Mouse (Mus musculus) forebrain, embryonic 16.5 days (tissue): ENCODE results near the gene Myt1l. TPM values are rescaled to one million over a fixed set of nuclear protein-coding genes. Genes with fewer than 3 reads are reported as not detected.

Experiments
- ATAC-seq: fragments of 200-750 bp; cut with Nextera tagmentation; 2 replicates; pipeline ENCODE4 v1.8.0; 2017; ENCODE audit warnings: mild to moderate bottlenecking, moderate library complexity
- H3K27ac ChIP-seq: fragments of 300-500 bp; sonication (generic); 2 replicates; pipeline ENCODE4 v1.5.1; 2014; ENCODE audit warnings: low read length, control low read depth
- H3K27me3 ChIP-seq: fragments of 300-500 bp; sonication (generic); replicated peaks from 2 replicates; pipeline ENCODE4 v1.6.1; 2014; ENCODE audit warnings: low read length; ENCODE audit not compliant: control insufficient read depth, insufficient read depth
- H3K36me3 ChIP-seq: fragments of 300-500 bp; sonication (generic); 2 replicates; pipeline ENCODE4 v1.6.1; 2014; ENCODE audit not compliant: control insufficient read depth, insufficient read depth
- H3K4me1 ChIP-seq: fragments of 300-500 bp; sonication (generic); replicated peaks from 2 replicates; pipeline ENCODE4 v1.6.1; 2014; ENCODE audit warnings: low read length; ENCODE audit not compliant: control insufficient read depth, insufficient read depth
- H3K4me2 ChIP-seq: fragments of 300-500 bp; sonication (generic); 2 replicates; pipeline ENCODE4 v1.6.1; 2014; ENCODE audit warnings: mild to moderate bottlenecking, low read length, control low read depth
- H3K4me3 ChIP-seq: fragments of 300-500 bp; sonication (generic); replicated peaks from 2 replicates; pipeline ENCODE4 v1.5.1; 2014; ENCODE audit warnings: mild to moderate bottlenecking, low read length, control low read depth
- H3K9ac ChIP-seq: fragments of 300-500 bp; sonication (generic); replicated peaks from 2 replicates; pipeline ENCODE4 v1.6.1; 2014; ENCODE audit warnings: low read depth, low read length, control low read depth
- H3K9me3 ChIP-seq: fragments of 300-500 bp; sonication (generic); 2 replicates; pipeline ENCODE4 v1.6.1; 2016; ENCODE audit warnings: low read length; ENCODE audit not compliant: control insufficient read depth
- WGBS: fragments of 180-500 bp; shearing (Covaris S2); extraction: QIAGEN DNeasy Blood & Tissue Kit; methylation state at CpG from one replicate; pipeline ENCODE4 v1.1.7; 2014; 5-methylcytosine and 5-hydroxymethylcytosine counted together
- polyA plus RNA-seq: library from polyadenylated mRNA; unstranded; fragments of >200 nt; fragmentation: Nextera tagmentation; extraction: Ambion mirVana; gene quantifications from 2 replicates; pipeline ENCODE4 v1.2.1, GENCODE M21; 2015

The Myt1l gene
- polyA plus RNA-seq, 1 experiment from 2014 or later = 316 TPM

DNA sequence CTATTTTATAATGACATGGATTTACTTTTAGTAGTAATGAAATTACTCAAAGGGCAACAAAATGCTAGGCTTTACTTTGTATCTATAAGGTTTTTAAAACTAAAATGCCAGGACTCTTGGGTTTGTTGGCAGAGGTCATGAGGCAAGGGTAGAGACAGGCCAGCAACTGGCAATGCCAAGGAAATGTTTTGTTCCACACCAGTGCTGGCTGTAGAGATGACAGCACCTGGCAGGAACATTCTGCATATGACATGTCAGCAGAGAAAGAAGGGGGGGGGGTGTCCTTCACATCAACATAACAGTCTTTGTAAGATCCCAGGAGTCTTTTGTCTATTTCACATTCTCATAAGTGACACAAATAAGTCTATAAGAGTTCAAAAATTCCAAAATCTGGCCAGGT, 302.4 kb downstream of the Myt1l start:
- H3K4me2 ChIP-seq = no peak overlapping the region
- H3K9ac ChIP-seq = no peak overlapping the region
- peaks cover 8% of the 10 kb centered on the region; the same call in 1 of the 2 replicates for H3K4me1 ChIP-seq
- H3K4me3 ChIP-seq = no peak overlapping the region
- H3K27ac ChIP-seq = no peak overlapping the region
- H3K9me3 ChIP-seq = no peaks in the 10 kb centered on the region
- H3K27me3 ChIP-seq = no peaks in the 10 kb centered on the region
- no peak for ATAC-seq
- H3K36me3 ChIP-seq = peaks cover 12% of the 10 kb centered on the region

GRCm38 (mm10) chr12:29831356-29831755, 303.2 kb downstream of the Myt1l start:
- Histone ChIP-seq H3K9me3 (no peaks in the 10 kb centered on the region), H3K4me2 (no peak overlapping the region), H3K4me1 (peaks cover 14% of the 10 kb centered on the region), H3K36me3 (peaks cover 12% of the 10 kb centered on the region), H3K27me3 (no peaks in the 10 kb centered on the region), H3K9ac (no peak overlapping the region), H3K27ac (peak overlapping the region; percentile 52), H3K4me3 (no peak overlapping the region)
- peak; percentile 87 for ATAC-seq
- WGBS = 38% methylated on average over 11 of the region's 11 CpGs

DNA sequence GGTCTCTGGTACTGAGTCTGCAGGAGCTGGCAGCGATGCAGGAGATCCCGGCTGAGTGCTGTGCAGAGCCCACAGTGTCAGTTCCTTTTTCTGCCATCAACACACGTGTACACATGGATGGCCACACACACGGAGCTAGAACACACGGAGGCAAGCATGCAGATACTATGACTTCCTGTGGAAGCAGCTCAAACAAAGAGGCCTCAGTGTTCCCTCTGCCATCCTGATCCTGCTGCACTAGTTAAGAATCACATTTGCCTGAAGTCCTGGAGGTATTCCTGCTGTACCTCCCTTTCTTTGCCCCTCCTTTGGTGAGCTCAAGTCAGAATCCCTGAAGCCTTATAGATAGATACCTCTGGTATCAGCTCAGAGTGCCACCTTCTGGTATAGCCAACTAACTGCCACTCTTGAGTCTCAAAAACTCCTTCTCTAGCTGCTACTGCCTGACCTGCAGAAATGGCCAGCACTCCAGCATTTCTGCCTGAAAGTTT, 309.2 kb downstream of the Myt1l start:
- Histone ChIP-seq H3K4me2 (no peak overlapping the region), H3K4me3 (no peak overlapping the region), H3K27me3 (no peaks in the 10 kb centered on the region), H3K4me1 (peaks cover 14% of the 10 kb centered on the region), H3K36me3 (peaks cover 9% of the 10 kb centered on the region), H3K9me3 (no peaks in the 10 kb centered on the region), H3K27ac (no peak overlapping the region; the same call in 1 of the 2 replicates), H3K9ac (no peak overlapping the region)
- ATAC-seq = peak; percentile 86
- 63% methylated on average over 5 of the region's 5 CpGs for whole genome bisulfite sequencing

GRCm38 (mm10) chr12:29838421-29838820, 310.2 kb downstream of the Myt1l start:
- ATAC-seq = no peak
- H3K4me1 ChIP-seq = peaks cover 14% of the 10 kb centered on the region
- H3K4me2 ChIP-seq = no peak overlapping the region
- no peak overlapping the region for H3K27ac ChIP-seq
- 95% methylated on average over 7 of the region's 7 CpGs for WGBS
- no peak overlapping the region for H3K9ac ChIP-seq
- no peak overlapping the region for H3K4me3 ChIP-seq
- peaks cover 10% of the 10 kb centered on the region for H3K36me3 ChIP-seq
- H3K27me3 ChIP-seq = no peaks in the 10 kb centered on the region
- H3K9me3 ChIP-seq = no peaks in the 10 kb centered on the region

GRCm38 (mm10) chr12:29849936-29850335, 321.8 kb downstream of the Myt1l start:
- Histone ChIP-seq H3K4me1 (peaks cover 7% of the 10 kb centered on the region), H3K9ac (no peak overlapping the region), H3K4me3 (no peak overlapping the region), H3K27ac (no peak overlapping the region), H3K9me3 (no peaks in the 10 kb centered on the region), H3K27me3 (no peaks in the 10 kb centered on the region), H3K4me2 (no peak overlapping the region), H3K36me3 (peaks cover 28% of the 10 kb centered on the region; the same call in 1 of the 2 replicates)
- WGBS = 79% methylated on average over 3 of the region's 3 CpGs
- ATAC-seq = no peak

GRCm38 (mm10) chr12:29854151-29854585, 326.0 kb downstream of the Myt1l start:
- Histone ChIP-seq H3K27me3 (no peaks in the 10 kb centered on the region), H3K4me3 (no peak overlapping the region), H3K9ac (no peak overlapping the region), H3K27ac (peak overlapping the region; percentile 45), H3K9me3 (no peaks in the 10 kb centered on the region), H3K36me3 (peaks cover 32% of the 10 kb centered on the region), H3K4me1 (peaks cover 7% of the 10 kb centered on the region), H3K4me2 (no peak overlapping the region)
- no peak; the same call in 1 of the 2 replicates for ATAC-seq
- 47% methylated on average over 9 of the region's 9 CpGs for WGBS

DNA sequence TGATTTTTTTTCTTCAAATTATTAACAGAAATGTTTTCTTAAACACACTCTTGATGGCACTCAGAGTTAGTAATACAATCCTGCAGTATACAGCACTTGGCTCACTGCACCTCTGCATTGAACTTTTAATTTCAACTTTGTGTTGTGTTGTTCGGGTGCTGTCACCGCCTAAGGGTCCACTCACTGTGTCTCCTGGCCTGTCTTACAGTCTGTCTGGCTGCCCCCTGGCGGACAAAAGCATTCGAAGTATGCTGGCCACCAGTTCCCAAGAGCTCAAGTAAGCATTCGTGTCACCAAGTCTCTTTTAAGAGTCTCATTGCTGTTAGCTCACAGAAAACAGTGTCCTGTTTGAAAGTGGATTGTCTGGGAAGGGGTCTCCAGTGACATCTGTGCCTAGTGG, 326.8 kb downstream of the Myt1l start:
- H3K9ac ChIP-seq = no peak overlapping the region
- 22% methylated on average over 5 of the region's 5 CpGs for WGBS
- no peaks in the 10 kb centered on the region for H3K9me3 ChIP-seq
- peaks cover 7% of the 10 kb centered on the region for H3K4me1 ChIP-seq
- no peaks in the 10 kb centered on the region for H3K27me3 ChIP-seq
- ATAC-seq = peak; percentile 61; the same call in 1 of the 2 replicates
- no peak overlapping the region for H3K4me2 ChIP-seq
- peaks cover 29% of the 10 kb centered on the region for H3K36me3 ChIP-seq
- no peak overlapping the region for H3K4me3 ChIP-seq
- H3K27ac ChIP-seq = no peak overlapping the region

- H3K36me3 ChIP-seq = peaks cover 17% of the 10 kb centered on the region
- H3K27me3 ChIP-seq = no peaks in the 10 kb centered on the region
- no peak overlapping the region for H3K4me3 ChIP-seq
- H3K4me1 ChIP-seq = no peaks in the 10 kb centered on the region
- no peak for ATAC-seq
- no peak overlapping the region for H3K4me2 ChIP-seq
- H3K27ac ChIP-seq = no peak overlapping the region
- no peak overlapping the region for H3K9ac ChIP-seq
- WGBS = 22% methylated on average over 2 of the region's 2 CpGs
- H3K9me3 ChIP-seq = no peaks in the 10 kb centered on the region
These were observed 332.8 kb downstream of the Myt1l start for GRCm38 (mm10) chr12:29860986-29861385.

- peak overlapping the region; percentile 23; the same call in 1 of the 2 replicates for H3K27ac ChIP-seq
- H3K9ac ChIP-seq = no peak overlapping the region
- no peak overlapping the region for H3K4me2 ChIP-seq
- no peak overlapping the region for H3K4me3 ChIP-seq
- H3K4me1 ChIP-seq = peaks cover 27% of the 10 kb centered on the region
- H3K27me3 ChIP-seq = no peaks in the 10 kb centered on the region
- no peaks in the 10 kb centered on the region for H3K9me3 ChIP-seq
- H3K36me3 ChIP-seq = 0 out of 2 replicates have a peak, but pooled peaks cover 3% of the 10 kb centered on the region
- no peak for ATAC-seq
- 60% methylated on average over 4 of the region's 4 CpGs for WGBS
These were observed 340.1 kb downstream of the Myt1l start for GRCm38 (mm10) chr12:29868295-29868694.

- Histone ChIP-seq H3K36me3 (0 out of 2 replicates have a peak, but pooled peaks cover 3% of the 10 kb centered on the region), H3K9ac (no peak overlapping the region), H3K27me3 (no peaks in the 10 kb centered on the region), H3K27ac (no peak overlapping the region), H3K4me3 (no peak overlapping the region), H3K4me1 (peaks cover 32% of the 10 kb centered on the region), H3K9me3 (no peaks in the 10 kb centered on the region), H3K4me2 (no peak overlapping the region)
- no peak for ATAC-seq
- WGBS = 84% methylated on average over 9 of the region's 9 CpGs
These were observed 340.6 kb downstream of the Myt1l start for GRCm38 (mm10) chr12:29868781-29869180.
